Mouse (Mus musculus): ENCODE results near the gene Fos. TPM values are rescaled to one million over a fixed set of nuclear protein-coding genes. Genes with fewer than 3 reads are reported as not detected.

Gene Fos
- total RNA-seq, 2 experiments from 2014 or later: 8.9 to 13.7 TPM

DNA sequence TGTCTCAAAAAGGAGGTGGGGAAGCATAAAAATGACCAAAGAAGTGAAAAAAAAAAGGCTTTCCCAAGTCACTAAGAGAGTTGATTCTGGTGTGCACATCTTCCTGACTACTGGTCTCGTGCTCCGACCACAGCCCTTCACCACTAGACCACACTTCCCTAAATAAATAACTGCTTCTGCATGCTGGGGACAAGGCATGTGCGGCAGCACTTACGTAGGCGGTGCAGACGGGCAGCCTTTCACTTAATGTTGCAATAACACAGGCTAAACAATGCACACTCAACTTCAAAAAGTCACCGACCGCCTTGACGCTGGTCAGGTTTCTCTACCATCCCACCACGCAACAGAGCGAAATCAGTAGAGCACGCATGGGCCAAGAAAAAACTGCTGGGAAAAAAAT is 5.0 kb upstream of the Fos start:
- Histone ChIP-seq H3K27ac (no peak overlapping the region), H3K4me3 (no peak overlapping the region)
- DNase-seq (ENCODE audit: low spot score in 2 of 2): no peak
- TF ChIP-seq CTCF (conservative IDR thresholded peaks at IDR 0.05): no peak

DNA sequence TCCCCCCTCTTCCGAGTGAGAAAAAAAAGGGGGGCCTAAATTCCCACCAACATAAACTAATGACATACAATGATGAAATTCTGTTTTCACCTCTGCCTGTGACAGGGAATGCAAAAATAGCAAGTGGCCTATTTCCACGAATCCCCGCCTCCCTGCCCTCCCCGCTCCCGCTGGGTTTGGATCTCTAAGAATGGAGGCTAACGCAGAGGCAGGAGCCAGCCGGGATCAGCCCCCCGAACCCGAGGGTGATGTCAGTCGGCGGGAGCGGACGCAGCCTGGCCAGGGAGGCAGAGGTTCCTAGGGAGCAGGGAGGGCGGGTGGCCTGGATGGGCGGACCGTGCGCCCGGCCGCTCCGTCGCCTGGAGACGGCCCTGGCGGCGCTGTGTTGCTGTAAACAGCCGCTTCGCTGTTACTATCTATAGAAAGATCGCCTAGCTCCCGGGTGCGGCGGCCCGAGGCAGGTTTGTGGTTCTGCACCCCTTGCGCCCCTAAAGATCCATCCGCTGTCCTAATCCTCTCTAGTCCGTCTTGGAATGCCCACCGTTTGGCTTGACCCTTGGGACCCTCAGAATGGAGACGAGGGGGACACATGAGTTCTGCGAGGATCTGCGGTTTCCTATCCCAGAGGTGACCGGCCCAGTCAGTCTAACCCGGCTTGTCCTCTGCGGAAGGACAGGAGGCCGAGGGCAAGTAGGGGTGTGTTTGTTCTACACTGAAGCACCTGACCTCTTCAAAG is 1.6 kb upstream of the Fos start:
- TF ChIP-seq CTCF (conservative IDR thresholded peaks at IDR 0.05): peak; percentile 22
- peak; percentile 37 to 44 for DNase-seq (ENCODE audit: low spot score in 2 of 2)
- Histone ChIP-seq H3K4me3 (peak overlapping the region; percentile 66), H3K27ac (peak overlapping the region; percentile 74)

DNA sequence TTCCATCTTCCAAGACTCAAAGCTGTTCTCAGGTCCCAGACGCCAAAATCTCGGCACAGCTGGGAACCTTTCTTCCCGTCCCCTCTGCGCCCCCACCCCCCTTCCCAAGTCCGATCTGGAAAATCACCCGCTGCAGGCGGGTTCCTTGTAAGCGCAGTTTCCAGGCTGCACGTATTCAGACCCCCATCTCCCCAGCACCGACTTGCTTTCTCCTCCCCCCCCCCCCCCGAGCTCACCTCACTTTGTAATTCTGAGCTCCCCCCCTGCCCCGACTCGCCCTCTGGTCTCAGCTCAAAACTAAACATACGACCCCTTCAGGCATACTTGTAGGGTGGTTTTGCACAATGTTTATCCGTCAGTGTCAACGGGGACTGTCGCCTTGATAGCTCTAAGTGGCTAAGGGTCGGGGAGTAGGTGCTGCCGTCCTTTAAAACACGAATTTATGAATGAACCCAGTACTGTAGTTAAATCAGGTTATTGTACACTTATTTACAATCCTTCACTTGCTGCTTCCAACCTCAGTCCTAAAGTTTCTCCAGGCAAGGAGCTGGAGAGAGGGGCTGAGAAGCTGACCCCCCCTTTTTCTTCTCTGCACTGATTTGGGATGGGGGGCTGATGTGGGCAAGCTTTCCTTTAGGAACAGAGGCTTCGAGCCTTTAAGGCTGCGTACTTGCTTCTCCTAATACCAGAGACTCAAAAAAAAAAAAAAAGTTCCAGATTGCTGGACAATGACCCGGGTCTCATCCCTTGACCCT is 857 bp upstream of the Fos start:
- TF ChIP-seq CTCF (conservative IDR thresholded peaks at IDR 0.05): 0 out of 2 replicates have a peak, but pooled peaks have one; percentile 6
- peak overlapping the region; percentile 66 for H3K4me3 ChIP-seq
- DNase-seq (ENCODE audit: low spot score in 2 of 2): no peak
- peak overlapping the region; percentile 91 for H3K27ac ChIP-seq

DNA sequence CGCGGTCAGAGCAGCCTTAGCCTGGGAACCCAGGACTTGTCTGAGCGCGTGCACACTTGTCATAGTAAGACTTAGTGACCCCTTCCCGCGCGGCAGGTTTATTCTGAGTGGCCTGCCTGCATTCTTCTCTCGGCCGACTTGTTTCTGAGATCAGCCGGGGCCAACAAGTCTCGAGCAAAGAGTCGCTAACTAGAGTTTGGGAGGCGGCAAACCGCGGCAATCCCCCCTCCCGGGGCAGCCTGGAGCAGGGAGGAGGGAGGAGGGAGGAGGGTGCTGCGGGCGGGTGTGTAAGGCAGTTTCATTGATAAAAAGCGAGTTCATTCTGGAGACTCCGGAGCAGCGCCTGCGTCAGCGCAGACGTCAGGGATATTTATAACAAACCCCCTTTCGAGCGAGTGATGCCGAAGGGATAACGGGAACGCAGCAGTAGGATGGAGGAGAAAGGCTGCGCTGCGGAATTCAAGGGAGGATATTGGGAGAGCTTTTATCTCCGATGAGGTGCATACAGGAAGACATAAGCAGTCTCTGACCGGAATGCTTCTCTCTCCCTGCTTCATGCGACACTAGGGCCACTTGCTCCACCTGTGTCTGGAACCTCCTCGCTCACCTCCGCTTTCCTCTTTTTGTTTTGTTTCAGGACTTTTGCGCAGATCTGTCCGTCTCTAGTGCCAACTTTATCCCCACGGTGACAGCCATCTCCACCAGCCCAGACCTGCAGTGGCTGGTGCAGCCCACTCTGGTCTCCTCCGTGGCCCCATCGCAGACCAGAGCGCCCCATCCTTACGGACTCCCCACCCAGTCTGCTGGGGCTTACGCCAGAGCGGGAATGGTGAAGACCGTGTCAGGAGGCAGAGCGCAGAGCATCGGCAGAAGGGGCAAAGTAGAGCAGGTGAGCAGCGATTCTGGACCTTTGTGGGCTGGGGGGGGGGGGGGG is 875 bp downstream of the Fos start:
- TF ChIP-seq CTCF (conservative IDR thresholded peaks at IDR 0.05): no peak
- peak; percentile 60 to 66 for DNase-seq (ENCODE audit: low spot score in 2 of 2)
- Histone ChIP-seq H3K27ac (peak overlapping the region; percentile 91), H3K4me3 (peak overlapping the region; percentile 66)

DNA sequence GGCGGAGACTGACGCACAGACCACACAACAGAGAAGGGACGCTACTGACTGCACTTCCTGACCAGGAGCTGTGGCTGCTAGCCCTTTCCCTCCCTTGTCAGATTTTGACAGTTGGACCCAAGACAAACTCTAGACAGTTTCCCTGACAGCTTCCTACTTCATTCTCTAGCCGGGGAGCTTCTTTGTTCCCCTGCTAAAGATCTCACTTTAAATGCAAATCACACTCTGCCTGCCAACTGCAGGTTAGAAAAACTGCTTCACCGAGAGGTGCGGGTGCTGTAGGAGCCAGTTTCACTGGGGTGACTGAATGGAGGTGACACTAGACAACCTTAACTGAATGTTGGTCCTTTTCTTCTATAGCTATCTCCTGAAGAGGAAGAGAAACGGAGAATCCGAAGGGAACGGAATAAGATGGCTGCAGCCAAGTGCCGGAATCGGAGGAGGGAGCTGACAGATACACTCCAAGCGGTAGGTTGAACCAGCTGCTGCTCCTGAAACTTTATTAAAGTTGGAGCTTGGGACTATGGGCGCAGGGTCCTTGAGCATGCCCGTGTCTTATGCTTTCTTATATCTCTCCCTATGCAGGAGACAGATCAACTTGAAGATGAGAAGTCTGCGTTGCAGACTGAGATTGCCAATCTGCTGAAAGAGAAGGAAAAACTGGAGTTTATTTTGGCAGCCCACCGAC is 1.7 kb downstream of the Fos start:
- TF ChIP-seq CTCF (conservative IDR thresholded peaks at IDR 0.05): no peak
- no peak for DNase-seq (ENCODE audit: low spot score in 2 of 2)
- peak overlapping the region; percentile 66 for H3K4me3 ChIP-seq
- H3K27ac ChIP-seq: no peak overlapping the region

DNA sequence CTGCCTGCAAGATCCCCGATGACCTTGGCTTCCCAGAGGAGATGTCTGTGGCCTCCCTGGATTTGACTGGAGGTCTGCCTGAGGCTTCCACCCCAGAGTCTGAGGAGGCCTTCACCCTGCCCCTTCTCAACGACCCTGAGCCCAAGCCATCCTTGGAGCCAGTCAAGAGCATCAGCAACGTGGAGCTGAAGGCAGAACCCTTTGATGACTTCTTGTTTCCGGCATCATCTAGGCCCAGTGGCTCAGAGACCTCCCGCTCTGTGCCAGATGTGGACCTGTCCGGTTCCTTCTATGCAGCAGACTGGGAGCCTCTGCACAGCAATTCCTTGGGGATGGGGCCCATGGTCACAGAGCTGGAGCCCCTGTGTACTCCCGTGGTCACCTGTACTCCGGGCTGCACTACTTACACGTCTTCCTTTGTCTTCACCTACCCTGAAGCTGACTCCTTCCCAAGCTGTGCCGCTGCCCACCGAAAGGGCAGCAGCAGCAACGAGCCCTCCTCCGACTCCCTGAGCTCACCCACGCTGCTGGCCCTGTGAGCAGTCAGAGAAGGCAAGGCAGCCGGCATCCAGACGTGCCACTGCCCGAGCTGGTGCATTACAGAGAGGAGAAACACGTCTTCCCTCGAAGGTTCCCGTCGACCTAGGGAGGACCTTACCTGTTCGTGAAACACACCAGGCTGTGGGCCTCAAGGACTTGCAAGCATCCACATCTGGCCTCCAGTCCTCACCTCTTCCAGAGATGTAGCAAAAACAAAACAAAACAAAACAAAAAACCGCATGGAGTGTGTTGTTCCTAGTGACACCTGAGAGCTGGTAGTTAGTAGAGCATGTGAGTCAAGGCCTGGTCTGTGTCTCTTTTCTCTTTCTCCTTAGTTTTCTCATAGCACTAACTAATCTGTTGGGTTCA is 2.5 kb downstream of the Fos start:
- no peak for TF ChIP-seq CTCF (conservative IDR thresholded peaks at IDR 0.05)
- no peak overlapping the region for H3K27ac ChIP-seq
- H3K4me3 ChIP-seq: peak overlapping the region; percentile 66; the same call in 1 of the 2 replicates
- DNase-seq (ENCODE audit: low spot score in 2 of 2): no peak

DNA sequence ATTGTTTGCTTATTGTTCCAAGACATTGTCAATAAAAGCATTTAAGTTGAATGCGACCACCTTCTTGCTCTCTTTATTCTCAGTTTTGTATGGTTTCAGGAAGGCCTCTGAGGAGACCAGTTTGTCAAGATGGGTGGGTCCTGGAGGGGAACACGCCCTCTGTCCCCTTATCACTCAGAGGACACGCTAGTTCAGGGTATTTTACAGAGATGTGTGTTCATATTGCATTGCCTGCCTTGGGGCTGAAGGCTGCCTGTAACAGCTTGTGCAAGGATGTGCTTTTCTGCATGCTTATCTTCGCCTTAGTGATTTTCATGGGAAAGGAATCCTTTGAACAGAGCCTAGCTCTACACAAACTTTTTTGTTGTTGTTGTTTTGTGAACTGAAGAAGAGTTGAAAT is 3.5 kb downstream of the Fos start:
- TF ChIP-seq CTCF (conservative IDR thresholded peaks at IDR 0.05): no peak
- no peak for DNase-seq (ENCODE audit: low spot score in 2 of 2)
- Histone ChIP-seq H3K4me3 (no peak overlapping the region), H3K27ac (no peak overlapping the region)

DNA sequence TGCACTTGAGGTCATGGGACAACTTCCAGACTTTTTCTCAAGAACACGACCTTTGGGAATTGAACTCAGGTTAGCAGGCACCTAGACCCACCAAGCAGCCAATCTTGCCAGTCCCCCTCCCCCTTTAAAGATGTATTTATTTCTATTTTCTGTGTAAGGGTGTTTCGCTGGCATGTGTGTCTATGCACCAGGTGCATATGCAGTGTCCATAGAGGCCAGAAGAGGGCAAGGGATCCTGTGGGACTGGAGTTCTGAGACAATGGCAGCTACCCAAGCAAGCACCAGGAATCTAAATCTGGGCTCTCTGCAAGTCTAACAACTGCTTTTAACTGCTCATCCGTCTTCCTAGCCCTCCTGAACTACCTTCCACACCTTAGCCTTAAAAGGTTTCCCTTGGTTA is 4.1 kb downstream of the Fos start:
- no peak for TF ChIP-seq CTCF (conservative IDR thresholded peaks at IDR 0.05)
- Histone ChIP-seq H3K27ac (no peak overlapping the region), H3K4me3 (no peak overlapping the region)
- no peak for DNase-seq (ENCODE audit: low spot score in 2 of 2)

DNA sequence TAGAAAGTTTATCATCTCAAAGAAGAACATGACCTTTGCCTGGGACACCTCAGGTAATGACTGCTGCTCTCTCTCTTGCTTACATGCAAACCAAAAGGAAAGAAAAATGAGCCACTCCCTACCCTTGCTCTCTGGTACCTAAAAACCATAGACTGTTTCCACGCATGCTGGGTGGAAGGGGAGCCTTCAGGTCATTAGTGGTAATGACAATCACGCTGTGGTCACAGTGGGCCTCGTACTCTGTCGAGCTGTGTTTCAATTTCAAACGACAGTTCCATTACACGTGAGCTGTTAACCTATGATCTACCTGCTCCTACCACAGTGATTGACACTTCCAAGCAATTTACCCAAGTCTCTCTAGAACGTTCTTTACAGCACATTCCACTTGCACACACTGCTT is 5.0 kb downstream of the Fos start:
- no peak for TF ChIP-seq CTCF (conservative IDR thresholded peaks at IDR 0.05)
- no peak overlapping the region for H3K4me3 ChIP-seq

DNA sequence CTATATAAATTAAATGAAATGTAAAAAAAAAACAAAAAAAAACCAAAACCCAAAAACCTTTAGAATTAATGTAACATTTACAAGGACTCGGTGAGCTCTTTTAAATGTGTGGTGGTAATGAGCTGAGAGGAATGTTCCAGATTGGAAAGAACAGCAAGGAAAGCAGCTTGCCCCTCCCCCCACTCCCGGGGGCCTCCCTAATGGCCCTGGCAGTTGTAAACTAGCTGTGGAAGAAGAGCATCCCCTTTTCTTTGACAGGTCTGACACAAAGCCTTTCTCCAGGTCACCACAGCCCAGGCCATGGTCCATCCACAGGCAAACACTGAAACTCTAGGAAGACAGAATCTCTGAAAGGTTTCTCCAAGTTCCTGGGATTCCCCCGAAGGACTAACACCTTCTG is 5.5 kb downstream of the Fos start:
- Histone ChIP-seq H3K4me3 (no peak overlapping the region), H3K27ac (no peak overlapping the region)
- TF ChIP-seq CTCF (conservative IDR thresholded peaks at IDR 0.05): no peak
- no peak for DNase-seq (ENCODE audit: low spot score in 2 of 2)

More for the DNA sequence above, 5.0 kb downstream of the Fos start:
- no peak overlapping the region for H3K27ac ChIP-seq
- DNase-seq (ENCODE audit: low spot score in 2 of 2): no peak

DNA sequence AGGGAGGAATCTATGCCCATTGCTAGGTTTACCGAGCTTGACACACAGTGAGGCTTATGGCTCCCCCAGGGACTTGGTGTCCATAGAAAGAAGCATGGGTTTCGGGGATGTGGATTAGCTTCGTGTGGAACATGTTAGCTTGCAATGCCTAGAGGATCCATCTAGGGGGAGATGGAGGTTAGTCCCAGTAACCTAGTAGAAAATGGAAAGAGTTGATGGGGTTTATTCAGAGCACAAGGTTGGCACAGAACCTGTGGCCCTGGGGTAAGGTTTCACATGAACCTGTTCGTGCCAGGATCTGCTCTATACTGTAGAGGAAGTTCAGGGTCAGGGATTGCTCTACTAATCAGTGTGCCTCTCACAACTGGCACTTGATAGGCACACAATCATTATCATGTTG is 9.5 kb downstream of the Fos start:
- peak; percentile 74 for TF ChIP-seq CTCF (conservative IDR thresholded peaks at IDR 0.05)
- no peak for DNase-seq (ENCODE audit: low spot score in 2 of 2)
- no peak overlapping the region for H3K27ac ChIP-seq
- H3K4me3 ChIP-seq: no peak overlapping the region

Measured in layer of hippocampus, adult 2 months (tissue).